Mouse (Mus musculus) neural tube, embryonic 14.5 days (tissue): ENCODE measurements around the gene Lexm. TPM values are rescaled to one million over a fixed set of nuclear protein-coding genes. Genes with fewer than 3 reads are reported as not detected.

Experiments used
- ATAC-seq: fragments of 200-750 bp; cut with Nextera tagmentation; 2 replicates; pipeline ENCODE4 v1.8.0; 2017; ENCODE audit warnings: low read depth, mild to moderate bottlenecking, moderate TSS enrichment, moderate library complexity
- H3K27ac ChIP-seq: fragments of 300-500 bp; sonication (generic); 2 replicates; pipeline ENCODE4 v1.5.1; 2014; ENCODE audit warnings: low read depth, mild to moderate bottlenecking, control low read depth, low read length, moderate library complexity, mixed read lengths
- H3K27me3 ChIP-seq: fragments of 300-500 bp; sonication (generic); 2 replicates; pipeline ENCODE4 v1.6.1; 2014; ENCODE audit warnings: low read length; ENCODE audit not compliant: control insufficient read depth, insufficient read depth
- H3K36me3 ChIP-seq: fragments of 300-500 bp; sonication (generic); 2 replicates; pipeline ENCODE4 v1.6.1; 2014; ENCODE audit warnings: low read length, mixed read lengths; ENCODE audit not compliant: control insufficient read depth, insufficient read depth
- H3K4me1 ChIP-seq: fragments of 300-500 bp; sonication (generic); 2 replicates; pipeline ENCODE4 v1.6.1; 2014; ENCODE audit warnings: low read length; ENCODE audit not compliant: control insufficient read depth, insufficient read depth
- H3K4me2 ChIP-seq: fragments of 300-500 bp; sonication (generic); 2 replicates; pipeline ENCODE4 v1.6.1; 2014; ENCODE audit warnings: mild to moderate bottlenecking, low read depth, low read length, control low read depth
- H3K4me3 ChIP-seq: fragments of 300-500 bp; sonication (generic); 2 replicates; pipeline ENCODE4 v1.5.1; 2014; ENCODE audit warnings: low read depth, low read length, control low read depth, mixed read lengths
- H3K9ac ChIP-seq: fragments of 300-500 bp; sonication (generic); replicated peaks from 2 replicates; pipeline ENCODE4 v1.6.1; 2014; ENCODE audit warnings: low read depth, mild to moderate bottlenecking, control low read depth, low read length, mixed read lengths
- H3K9me3 ChIP-seq: fragments of 300-500 bp; sonication (generic); 2 replicates; pipeline ENCODE4 v1.6.1; 2016; ENCODE audit warnings: low read length; ENCODE audit not compliant: control insufficient read depth
- WGBS: fragments of 180-500 bp; shearing (Covaris S2); extraction: QIAGEN DNeasy Blood & Tissue Kit; methylation state at CpG from one replicate; pipeline ENCODE4 v1.1.7; 2014; 5-methylcytosine and 5-hydroxymethylcytosine counted together
- polyA plus RNA-seq: library from polyadenylated mRNA; unstranded; fragments of >200 nt; fragmentation: Nextera tagmentation; extraction: Ambion mirVana; gene quantifications from 2 replicates; pipeline ENCODE4 v1.2.1, GENCODE M21; 2014

Lexm gene
- polyA plus RNA-seq: not detected in 2 replicates

DNA sequence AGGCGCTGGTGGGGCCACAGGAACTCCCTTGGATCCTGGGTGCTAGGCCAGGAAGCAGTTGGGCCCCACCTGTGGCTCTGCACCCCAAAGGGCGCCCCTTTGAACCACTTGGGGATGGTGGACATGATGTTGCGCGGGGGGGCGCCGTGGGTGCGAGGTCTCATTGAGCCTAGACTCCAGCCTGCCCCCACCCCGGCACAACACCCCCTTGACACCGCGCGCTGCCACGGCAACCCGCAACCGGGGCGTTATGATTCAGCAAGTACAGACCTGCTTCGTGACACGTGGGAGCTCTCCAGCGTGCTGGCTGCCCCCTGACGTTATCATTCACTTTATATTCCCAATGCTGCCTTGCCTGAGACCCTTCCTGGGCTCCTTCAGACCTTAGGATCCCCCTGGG lies at the start of gene Lexm:
Lexm (minus strand) TSS at position 186 of the 400 bp plus-strand sequence.
- WGBS: under 1% methylated on average over 19 of the region's 19 CpGs
- no peak for ATAC-seq
- Histone ChIP-seq H3K4me2 (peak within 1 kb of the TSS; percentile 39), H3K9ac (peak within 1 kb of the TSS; percentile 41), H3K4me1 (0 out of 2 replicates have a peak, but pooled peaks cover 3% of the 10 kb centered on the region), H3K9me3 (no peaks in the 10 kb centered on the region), H3K27ac (no peak within 1 kb of the TSS), H3K36me3 (no peaks in the 10 kb centered on the region), H3K27me3 (peaks cover 4% of the 10 kb centered on the region), H3K4me3 (no peak within 1 kb of the TSS)

- 90% methylated on average over 2 of the region's 2 CpGs for WGBS
- Histone ChIP-seq H3K27me3 (no peaks in the 10 kb centered on the region), H3K4me1 (no peaks in the 10 kb centered on the region), H3K9ac (no peak overlapping the region), H3K4me3 (no peak overlapping the region), H3K36me3 (peaks cover 67% of the 10 kb centered on the region), H3K4me2 (no peak overlapping the region), H3K9me3 (no peaks in the 10 kb centered on the region), H3K27ac (no peak overlapping the region)
- no peak for ATAC-seq
Measured at GRCm38 (mm10) chr4:106666546-106666945, 49.5 kb upstream of the Lexm start.

DNA sequence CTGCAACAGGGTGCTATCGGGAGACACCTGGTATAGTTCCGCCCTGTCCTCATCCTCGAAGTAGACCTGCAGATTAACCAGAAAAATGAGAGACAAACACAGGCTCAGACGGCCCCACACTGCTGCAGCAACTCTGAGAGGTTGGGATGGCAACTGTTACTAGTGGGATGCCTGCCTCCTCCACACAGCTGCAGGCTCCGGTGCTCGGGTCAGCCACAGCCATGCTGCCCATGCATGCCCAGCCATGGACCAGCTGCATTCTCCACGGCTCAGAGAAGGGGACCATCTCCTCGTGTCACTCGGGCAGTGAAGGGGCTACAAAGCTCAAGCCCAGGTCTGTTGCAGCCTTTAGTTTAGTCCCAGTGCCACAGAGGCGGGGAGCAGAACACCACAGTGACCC lies 48.6 kb upstream of the Lexm start:
- 92% methylated on average over 10 of the region's 10 CpGs for WGBS
- H3K27ac ChIP-seq: no peak overlapping the region
- no peak for ATAC-seq
- no peaks in the 10 kb centered on the region for H3K4me1 ChIP-seq
- no peaks in the 10 kb centered on the region for H3K27me3 ChIP-seq
- H3K9ac ChIP-seq: no peak overlapping the region
- H3K4me3 ChIP-seq: no peak overlapping the region
- H3K4me2 ChIP-seq: no peak overlapping the region
- H3K36me3 ChIP-seq: peaks cover 60% of the 10 kb centered on the region
- H3K9me3 ChIP-seq: no peaks in the 10 kb centered on the region

DNA sequence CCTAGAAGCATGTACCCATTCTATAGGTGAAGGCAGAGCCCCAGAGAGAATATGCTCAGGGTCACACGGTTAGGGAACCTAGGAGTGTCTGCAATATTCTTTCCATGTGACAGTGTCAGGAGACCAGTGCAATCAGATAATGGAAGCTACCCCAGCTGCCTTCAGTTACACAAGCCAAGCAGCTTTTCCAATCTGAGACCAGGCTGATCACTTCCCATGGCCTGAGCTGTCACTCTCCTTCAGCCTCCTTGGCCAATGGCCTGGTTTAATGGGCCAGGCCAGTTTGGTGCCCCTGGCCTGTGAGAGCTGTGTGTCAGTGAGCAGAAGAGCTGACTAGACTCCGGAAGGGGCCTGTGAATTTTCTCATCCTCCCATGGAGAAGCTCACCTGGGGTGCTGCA lies 48.2 kb upstream of the Lexm start:
- H3K27ac ChIP-seq: no peak overlapping the region
- H3K4me1 ChIP-seq: no peaks in the 10 kb centered on the region
- no peak overlapping the region for H3K4me3 ChIP-seq
- no peak overlapping the region for H3K4me2 ChIP-seq
- no peaks in the 10 kb centered on the region for H3K27me3 ChIP-seq
- 97% methylated on average over 2 of the region's 2 CpGs for WGBS
- peaks cover 58% of the 10 kb centered on the region for H3K36me3 ChIP-seq
- ATAC-seq: no peak
- H3K9me3 ChIP-seq: no peaks in the 10 kb centered on the region
- H3K9ac ChIP-seq: no peak overlapping the region

GRCm38 (mm10) chr4:106664697-106665096 lies 47.7 kb upstream of the Lexm start:
- H3K4me2 ChIP-seq: no peak overlapping the region
- no peaks in the 10 kb centered on the region for H3K9me3 ChIP-seq
- 96% methylated on average over 6 of the region's 6 CpGs for WGBS
- ATAC-seq: no peak
- H3K27me3 ChIP-seq: no peaks in the 10 kb centered on the region
- H3K27ac ChIP-seq: no peak overlapping the region
- peaks cover 58% of the 10 kb centered on the region for H3K36me3 ChIP-seq
- no peak overlapping the region for H3K4me3 ChIP-seq
- H3K4me1 ChIP-seq: no peaks in the 10 kb centered on the region
- no peak overlapping the region for H3K9ac ChIP-seq

DNA sequence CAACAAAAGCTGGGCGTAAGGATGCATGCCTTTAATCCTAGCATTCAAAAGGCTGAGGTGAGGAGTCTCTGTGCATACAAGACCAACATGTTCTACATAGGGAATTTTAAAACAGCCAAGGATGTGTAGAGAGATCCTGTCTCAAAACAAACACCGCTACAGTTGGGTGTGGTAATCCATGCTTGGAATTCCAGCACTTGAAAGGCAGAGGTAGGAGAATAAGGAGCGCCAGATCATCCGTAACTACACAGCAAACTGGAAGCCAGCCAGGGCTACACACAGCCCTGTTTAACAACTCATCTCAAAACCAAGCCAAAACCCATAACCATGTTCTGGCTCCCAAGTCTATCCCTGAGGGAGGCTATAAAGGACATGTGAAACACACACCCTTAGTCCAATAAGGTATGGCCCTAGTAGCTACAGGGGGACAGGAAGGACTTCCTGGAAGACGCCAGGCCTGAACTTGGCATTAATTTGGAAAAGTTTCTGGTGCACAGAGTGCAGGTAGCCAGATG lies 47.0 kb upstream of the Lexm start:
- Histone ChIP-seq H3K9me3 (no peaks in the 10 kb centered on the region), H3K9ac (no peak overlapping the region), H3K36me3 (peaks cover 56% of the 10 kb centered on the region), H3K27me3 (no peaks in the 10 kb centered on the region), H3K4me3 (no peak overlapping the region), H3K27ac (no peak overlapping the region), H3K4me1 (no peaks in the 10 kb centered on the region), H3K4me2 (no peak overlapping the region)
- 95% methylated on average over 5 of the region's 5 CpGs for WGBS
- ATAC-seq: no peak

DNA sequence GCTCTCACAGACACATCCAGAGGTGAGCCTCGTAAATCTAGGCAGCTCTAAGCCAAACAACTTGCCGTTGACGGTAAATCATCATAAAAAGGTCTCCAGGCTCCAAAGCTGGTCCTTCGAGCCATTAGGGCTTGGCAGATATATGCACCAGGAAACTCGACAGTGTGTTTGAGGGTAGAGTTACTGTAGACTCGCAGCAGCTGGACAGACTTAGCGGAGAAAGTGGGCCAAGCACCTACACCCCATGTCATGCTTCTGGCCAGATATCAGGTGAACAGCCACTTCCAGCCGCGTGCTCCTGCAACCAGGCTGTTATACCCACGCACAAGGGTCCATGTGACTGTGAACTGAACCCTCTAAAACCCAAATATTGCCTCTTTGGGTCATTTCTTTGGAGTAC lies 38.6 kb upstream of the Lexm start:
- WGBS: 89% methylated on average over 10 of the region's 10 CpGs
- H3K36me3 ChIP-seq: peaks cover 17% of the 10 kb centered on the region
- no peak overlapping the region for H3K27ac ChIP-seq
- no peaks in the 10 kb centered on the region for H3K27me3 ChIP-seq
- H3K4me2 ChIP-seq: no peak overlapping the region
- H3K4me1 ChIP-seq: peaks cover 6% of the 10 kb centered on the region
- H3K9ac ChIP-seq: no peak overlapping the region
- H3K4me3 ChIP-seq: no peak overlapping the region
- ATAC-seq: no peak
- H3K9me3 ChIP-seq: no peaks in the 10 kb centered on the region

- ATAC-seq: no peak
- H3K4me2 ChIP-seq: no peak overlapping the region
- H3K9ac ChIP-seq: no peak overlapping the region
- H3K4me3 ChIP-seq: no peak overlapping the region
- no peaks in the 10 kb centered on the region for H3K27me3 ChIP-seq
- no peak overlapping the region for H3K27ac ChIP-seq
- no peaks in the 10 kb centered on the region for H3K9me3 ChIP-seq
- peaks cover 6% of the 10 kb centered on the region for H3K4me1 ChIP-seq
- WGBS: 95% methylated on average over 15 of the region's 15 CpGs
- H3K36me3 ChIP-seq: peaks cover 4% of the 10 kb centered on the region; the same call in 1 of the 2 replicates
Measured at GRCm38 (mm10) chr4:106653051-106653450, 36.0 kb upstream of the Lexm start.

DNA sequence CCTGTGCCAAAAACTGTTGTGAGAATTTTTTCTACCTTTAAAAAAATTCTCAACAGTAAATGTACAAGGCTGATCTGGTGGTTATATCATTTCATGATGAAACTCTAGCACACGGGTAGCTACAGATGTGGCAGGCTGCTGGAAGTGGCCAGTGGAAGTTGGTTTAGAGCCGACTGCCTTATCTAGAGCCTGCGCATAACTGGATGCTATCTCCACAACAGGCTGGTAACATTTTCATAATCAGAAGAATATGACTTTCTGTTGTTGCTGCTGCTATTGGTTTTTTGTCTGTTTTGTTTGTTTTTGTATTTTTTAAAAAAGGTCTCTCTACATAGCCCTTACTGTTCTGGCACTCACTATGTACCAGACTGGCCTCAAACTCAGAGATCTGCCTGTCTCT lies 35.5 kb upstream of the Lexm start:
- no peak overlapping the region for H3K4me2 ChIP-seq
- ATAC-seq: no peak
- H3K9ac ChIP-seq: no peak overlapping the region
- H3K9me3 ChIP-seq: no peaks in the 10 kb centered on the region
- peaks cover 6% of the 10 kb centered on the region for H3K4me1 ChIP-seq
- H3K4me3 ChIP-seq: no peak overlapping the region
- WGBS: 97% methylated on average over 3 of the region's 3 CpGs
- H3K27me3 ChIP-seq: no peaks in the 10 kb centered on the region
- no peak overlapping the region for H3K27ac ChIP-seq
- 0 out of 2 replicates have a peak, but pooled peaks cover 4% of the 10 kb centered on the region for H3K36me3 ChIP-seq
